Mouse (Mus musculus): Measurements from ENCODE around the gene Gm10961. TPM values are rescaled to one million over a fixed set of nuclear protein-coding genes. Genes with fewer than 3 reads are reported as not detected.

Gm10961 gene
- polyA plus RNA-seq, 1 experiment: not detected

- H3K27me3 ChIP-seq (replicated peaks; ENCODE audit: control insufficient read depth, insufficient read depth, low read length): no peaks in the 10 kb centered on the region
- WGBS: 95% methylated on average over 8 of the region's 8 CpGs
- H3K27ac ChIP-seq (ENCODE audit: insufficient read depth, low read depth, low read length): no peak overlapping the region
- no peak overlapping the region for H3K4me3 ChIP-seq (ENCODE audit: insufficient read depth, low read depth, low read length)
- TF ChIP-seq CTCF (conservative IDR thresholded peaks at IDR 0.05; ENCODE audit: insufficient read depth, insufficient read length, low read depth, low read length): no peak
- no peak for DNase-seq
- peaks cover 9% of the 10 kb centered on the region for H3K36me3 ChIP-seq (ENCODE audit: control insufficient read depth, insufficient read depth, low read length)
- peaks cover 3% of the 10 kb centered on the region; the same call in 1 of the 2 replicates for H3K4me1 ChIP-seq (ENCODE audit: control insufficient read depth, insufficient read depth, low read length)
These were observed 4.4 kb upstream of the Gm10961 start for GRCm38 (mm10) chr3:107626751-107627150.

DNA sequence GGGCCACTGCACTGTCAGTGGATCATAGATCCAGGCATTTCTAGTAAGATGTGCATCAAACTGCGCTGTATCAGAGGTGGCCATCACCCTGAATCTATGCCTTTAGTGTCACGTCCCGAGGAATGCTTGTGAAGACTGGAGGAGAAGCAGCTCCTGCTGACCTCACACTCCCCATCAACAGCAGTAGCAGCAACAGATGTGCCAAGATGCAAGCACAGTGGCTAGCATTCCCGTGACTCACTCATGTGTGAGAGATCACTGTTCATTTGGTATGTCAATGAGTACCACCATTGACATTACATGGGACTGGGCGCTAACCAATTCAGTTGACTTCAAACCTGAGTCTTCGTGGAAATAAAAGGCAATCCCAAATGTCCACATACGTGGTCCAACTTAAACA is 3.5 kb upstream of the Gm10961 start:
- no peak overlapping the region for H3K27ac ChIP-seq (ENCODE audit: insufficient read depth, low read depth, low read length)
- H3K27me3 ChIP-seq (replicated peaks; ENCODE audit: control insufficient read depth, insufficient read depth, low read length): no peaks in the 10 kb centered on the region
- no peak overlapping the region for H3K4me3 ChIP-seq (ENCODE audit: insufficient read depth, low read depth, low read length)
- DNase-seq: peak; percentile 53
- TF ChIP-seq POLR2A (IDR thresholded peaks at IDR 0.05; ENCODE audit: low read depth, low read length) (no peak), CTCF (conservative IDR thresholded peaks at IDR 0.05; ENCODE audit: insufficient read depth, insufficient read length, low read depth, low read length) (no peak)
- WGBS: 69% methylated on average over 7 of the region's 7 CpGs
- peaks cover 8% of the 10 kb centered on the region; the same call in 1 of the 2 replicates for H3K36me3 ChIP-seq (ENCODE audit: control insufficient read depth, insufficient read depth, low read length)
- H3K4me1 ChIP-seq (ENCODE audit: control insufficient read depth, insufficient read depth, low read length): peaks cover 3% of the 10 kb centered on the region; the same call in 1 of the 2 replicates

- peaks cover 8% of the 10 kb centered on the region; the same call in 1 of the 2 replicates for H3K36me3 ChIP-seq (ENCODE audit: control insufficient read depth, insufficient read depth, low read length)
These were observed 2.6 kb upstream of the Gm10961 start for GRCm38 (mm10) chr3:107628551-107628950.

DNA sequence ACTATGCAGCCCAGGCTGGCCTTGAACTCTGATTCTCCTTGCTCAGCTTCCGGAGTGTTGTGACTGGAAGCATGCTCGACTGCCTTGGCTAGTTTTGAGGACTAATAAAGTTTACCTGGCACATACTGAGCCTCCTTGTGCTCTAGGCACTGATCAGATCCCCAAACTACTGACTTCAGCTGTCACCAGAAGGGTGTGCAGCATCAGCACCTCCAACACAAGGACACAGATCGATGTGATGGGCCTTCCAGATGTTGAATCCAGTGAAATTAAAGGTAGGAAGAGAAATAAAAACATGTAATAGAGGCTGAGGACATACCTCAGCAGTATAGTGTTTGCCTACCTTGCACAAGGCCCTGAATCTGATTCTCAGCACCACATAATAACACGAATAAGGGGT is 1.7 kb upstream of the Gm10961 start:
- Histone ChIP-seq H3K4me3 (ENCODE audit: insufficient read depth, low read depth, low read length) (no peak overlapping the region), H3K27ac (ENCODE audit: insufficient read depth, low read depth, low read length) (no peak overlapping the region), H3K36me3 (ENCODE audit: control insufficient read depth, insufficient read depth, low read length) (peaks cover 6% of the 10 kb centered on the region; the same call in 1 of the 2 replicates), H3K27me3 (replicated peaks; ENCODE audit: control insufficient read depth, insufficient read depth, low read length) (no peaks in the 10 kb centered on the region), H3K4me1 (ENCODE audit: control insufficient read depth, insufficient read depth, low read length) (peaks cover 3% of the 10 kb centered on the region; the same call in 1 of the 2 replicates)
- TF ChIP-seq POLR2A (IDR thresholded peaks at IDR 0.05; ENCODE audit: low read depth, low read length): no peak
- TF ChIP-seq CTCF (conservative IDR thresholded peaks at IDR 0.05; ENCODE audit: insufficient read depth, insufficient read length, low read depth, low read length): no peak
- DNase-seq: no peak
- WGBS: 90% methylated on average over 4 of the region's 4 CpGs

More at GRCm38 (mm10) chr3:107628551-107628950, 2.6 kb upstream of the Gm10961 start:
- no peak for DNase-seq
- WGBS: 95% methylated on average over 2 of the region's 2 CpGs
- Histone ChIP-seq H3K27me3 (replicated peaks; ENCODE audit: control insufficient read depth, insufficient read depth, low read length) (no peaks in the 10 kb centered on the region), H3K27ac (ENCODE audit: insufficient read depth, low read depth, low read length) (no peak overlapping the region), H3K4me1 (ENCODE audit: control insufficient read depth, insufficient read depth, low read length) (peaks cover 3% of the 10 kb centered on the region; the same call in 1 of the 2 replicates), H3K4me3 (ENCODE audit: insufficient read depth, low read depth, low read length) (no peak overlapping the region)
- TF ChIP-seq CTCF (conservative IDR thresholded peaks at IDR 0.05; ENCODE audit: insufficient read depth, insufficient read length, low read depth, low read length): no peak
- TF ChIP-seq POLR2A (IDR thresholded peaks at IDR 0.05; ENCODE audit: low read depth, low read length): no peak

DNA sequence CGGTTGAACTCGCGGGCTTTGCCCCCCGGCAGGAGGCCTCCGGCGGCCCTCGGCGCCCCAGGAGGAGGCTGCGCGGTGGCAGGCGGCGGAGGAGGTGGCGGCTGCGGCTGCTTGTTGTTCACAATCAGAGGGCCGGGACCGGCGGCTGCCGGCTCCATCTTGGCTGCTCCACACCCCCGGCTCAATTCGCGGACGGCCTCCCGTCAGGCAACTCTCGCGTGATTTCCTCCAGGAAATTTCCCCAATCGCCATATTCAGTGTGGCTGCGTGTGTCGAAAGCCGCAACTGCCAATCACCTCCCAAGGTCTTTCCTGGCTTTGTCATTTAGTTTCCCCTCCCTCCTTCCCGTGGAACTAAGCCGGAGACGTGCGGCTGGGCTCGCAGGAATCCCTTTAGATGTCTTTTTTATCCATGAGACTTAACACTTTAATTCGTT is 419 bp downstream of the Gm10961 start, which contains the start of gene Strip1:
TSS of gene Strip1 (minus strand) at position 172 of the 436 bp plus-strand sequence.
- Histone ChIP-seq H3K27me3 (replicated peaks; ENCODE audit: control insufficient read depth, insufficient read depth, low read length) (no peaks in the 10 kb centered on the region), H3K4me1 (ENCODE audit: control insufficient read depth, insufficient read depth, low read length) (peaks cover 3% of the 10 kb centered on the region; the same call in 1 of the 2 replicates), H3K27ac (ENCODE audit: insufficient read depth, low read depth, low read length) (peak within 1 kb of the TSS; percentile 91), H3K36me3 (ENCODE audit: control insufficient read depth, insufficient read depth, low read length) (0 out of 2 replicates have a peak, but pooled peaks cover 3% of the 10 kb centered on the region), H3K4me3 (ENCODE audit: insufficient read depth, low read depth, low read length) (peak within 1 kb of the TSS; percentile 83)
- TF ChIP-seq POLR2A (IDR thresholded peaks at IDR 0.05; ENCODE audit: low read depth, low read length) (no peak), CTCF (conservative IDR thresholded peaks at IDR 0.05; ENCODE audit: insufficient read depth, insufficient read length, low read depth, low read length) (no peak)
- under 1% methylated on average over 35 of the region's 35 CpGs for WGBS
- DNase-seq: peak; percentile 97

DNA sequence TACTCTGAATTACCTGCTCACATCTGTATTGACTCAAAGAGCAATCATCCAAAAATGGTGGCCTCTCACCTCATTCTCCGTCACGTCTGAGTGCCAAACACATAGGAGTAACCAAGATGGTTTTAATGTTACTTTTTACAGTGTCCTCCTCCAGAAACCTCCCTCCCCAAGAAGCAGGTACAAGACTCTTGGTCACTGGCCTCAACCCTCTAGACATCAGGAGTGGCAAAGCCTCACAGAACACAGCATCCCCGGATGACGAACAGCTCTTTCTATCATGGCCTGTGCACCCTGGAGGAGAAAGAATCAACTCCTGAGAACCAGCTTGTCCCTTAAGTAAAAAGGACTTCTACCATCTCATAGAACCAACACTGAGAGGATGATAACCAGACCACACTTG is 1.7 kb downstream of the Gm10961 start:
- Histone ChIP-seq H3K36me3 (ENCODE audit: control insufficient read depth, insufficient read depth, low read length) (no peaks in the 10 kb centered on the region), H3K27ac (ENCODE audit: insufficient read depth, low read depth, low read length) (no peak overlapping the region), H3K27me3 (replicated peaks; ENCODE audit: control insufficient read depth, insufficient read depth, low read length) (no peaks in the 10 kb centered on the region), H3K4me1 (ENCODE audit: control insufficient read depth, insufficient read depth, low read length) (peaks cover 3% of the 10 kb centered on the region; the same call in 1 of the 2 replicates), H3K4me3 (ENCODE audit: insufficient read depth, low read depth, low read length) (no peak overlapping the region)
- 97% methylated on average over 4 of the region's 4 CpGs for WGBS
- no peak for TF ChIP-seq POLR2A (IDR thresholded peaks at IDR 0.05; ENCODE audit: low read depth, low read length)
- no peak for TF ChIP-seq CTCF (conservative IDR thresholded peaks at IDR 0.05; ENCODE audit: insufficient read depth, insufficient read length, low read depth, low read length)
- no peak for DNase-seq

DNA sequence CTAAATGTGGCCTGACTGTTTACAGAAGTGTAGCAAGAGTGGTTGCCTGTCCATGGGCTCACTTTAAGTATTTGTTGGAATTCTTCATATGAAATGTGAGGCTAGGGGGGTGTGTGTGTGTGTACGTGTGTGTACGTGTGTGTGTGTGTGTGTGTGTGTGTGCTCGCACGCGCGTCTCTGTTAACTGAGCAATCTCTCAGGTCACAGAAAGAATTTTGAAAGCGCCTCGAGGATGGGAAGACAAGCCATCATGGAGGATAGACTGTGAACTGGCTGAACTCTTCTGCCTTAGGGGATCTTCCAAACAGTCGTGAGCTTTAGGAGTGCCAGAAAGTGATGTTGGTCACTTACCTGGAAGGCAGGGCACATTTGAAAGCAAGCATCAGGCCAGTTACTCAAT is 2.8 kb downstream of the Gm10961 start:
- H3K27ac ChIP-seq (ENCODE audit: insufficient read depth, low read depth, low read length): no peak overlapping the region
- TF ChIP-seq POLR2A (IDR thresholded peaks at IDR 0.05; ENCODE audit: low read depth, low read length) (no peak), CTCF (conservative IDR thresholded peaks at IDR 0.05; ENCODE audit: insufficient read depth, insufficient read length, low read depth, low read length) (no peak)
- H3K4me1 ChIP-seq (ENCODE audit: control insufficient read depth, insufficient read depth, low read length): peaks cover 3% of the 10 kb centered on the region; the same call in 1 of the 2 replicates
- H3K4me3 ChIP-seq (ENCODE audit: insufficient read depth, low read depth, low read length): no peak overlapping the region
- WGBS: 95% methylated on average over 9 of the region's 9 CpGs
- no peaks in the 10 kb centered on the region for H3K36me3 ChIP-seq (ENCODE audit: control insufficient read depth, insufficient read depth, low read length)
- no peaks in the 10 kb centered on the region for H3K27me3 ChIP-seq (replicated peaks; ENCODE audit: control insufficient read depth, insufficient read depth, low read length)
- DNase-seq: no peak

Measured in kidney, adult 2 months (tissue).